Mouse (Mus musculus) lung, postnatal 0 days (tissue): ENCODE data around the gene Ccdc88c.

Experiments
- CTCF ChIP-seq: IDR thresholded peaks from 2 replicates; pipeline ENCODE4 v1.5.1; 2016; ENCODE audit warnings: antibody characterized with exemption, mild to moderate bottlenecking
- EP300 ChIP-seq: IDR thresholded peaks from 2 replicates; pipeline ENCODE4 v1.6.1; 2016; ENCODE audit warnings: antibody characterized with exemption, mild to moderate bottlenecking, control low read depth

- TF ChIP-seq CTCF, result no peak
- no peak for TF ChIP-seq EP300
Measured at GRCm38 (mm10) chr12:100910731-100911130, 118.1 kb downstream of the Ccdc88c start.
